Mouse (Mus musculus) erythroblast, embryonic 14.5 days (primary cell): ENCODE data around the gene Fkbp5.

Source experiments
- GATA1 ChIP-seq: IDR thresholded peaks from 2 replicates; pipeline ENCODE4 v1.6.1; 2012; ENCODE audit warnings: low read length, inconsistent platforms, mixed read lengths
- TAL1 ChIP-seq: IDR thresholded peaks from 3 replicates; pipeline ENCODE4 v1.6.1; 2012; ENCODE audit warnings: low read length, inconsistent platforms, mixed read lengths

DNA sequence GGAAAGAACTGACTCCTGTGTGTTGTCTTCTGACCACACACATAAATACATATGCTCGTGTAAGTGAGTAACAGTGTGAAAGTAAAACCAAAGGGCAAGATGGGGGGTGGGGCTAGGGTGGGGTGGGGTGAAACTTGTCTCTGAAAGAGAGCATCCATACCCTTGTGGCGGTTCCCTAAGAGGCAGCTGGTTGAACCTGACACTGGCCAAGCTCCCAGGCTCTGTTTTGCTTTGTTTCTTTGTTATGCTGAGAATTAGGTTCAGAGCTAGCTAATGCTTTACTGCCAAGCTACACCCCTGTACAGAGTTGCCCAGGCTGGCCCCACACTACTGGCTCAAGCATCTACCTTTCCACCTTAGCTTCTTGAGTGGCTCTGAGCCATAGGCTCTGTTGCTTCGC lies 16.9 kb downstream of the Fkbp5 start:
- no peak for TF ChIP-seq TAL1
- no peak for TF ChIP-seq GATA1
